Mouse (Mus musculus): Measurements from ENCODE around the gene Tprn.

- TF ChIP-seq POLR2AphosphoS2 (IDR thresholded peaks at IDR 0.05; ENCODE audit: low read depth, low read length) (no peak; the same call in 1 of the 2 replicates), POLR2A (IDR thresholded peaks at IDR 0.05; ENCODE audit: low read depth, low read length) (no peak), ELF1 (IDR thresholded peaks at IDR 0.05; ENCODE audit: low read depth, low read length) (peak; percentile 34; the same call in 1 of the 2 replicates), EP300 (IDR thresholded peaks at IDR 0.05; ENCODE audit: low read length) (no peak), CHD2 (IDR thresholded peaks at IDR 0.05; ENCODE audit: low read length) (no peak)
Measured at GRCm38 (mm10) chr2:25223681-25224491, 38.5 kb upstream of the Tprn start.
